Mouse (Mus musculus) bone marrow, adult 2 months (tissue): Measurements from ENCODE around the gene Vmn2r62.
"Not testable (repeated sequence)": the region's sequence is repeated elsewhere in the genome, so short reads cannot be mapped to it uniquely, and the experiment has no call there.

Experiments used
- CTCF ChIP-seq: fragments of 200-500 bp; IDR thresholded peaks from 2 replicates; pipeline ENCODE4 v1.5.1; 2011; ENCODE audit warnings: low read length, control low read depth; ENCODE audit not compliant: control insufficient read depth, insufficient read depth
- POLR2A ChIP-seq: fragments of 200-500 bp; IDR thresholded peaks from 2 replicates; pipeline ENCODE4 v1.6.1; 2011; ENCODE audit warnings: low read depth, mild to moderate bottlenecking, control low read depth, low read length, borderline replicate concordance; ENCODE audit not compliant: control insufficient read depth

- not testable (repeated sequence) for TF ChIP-seq POLR2A, CTCF
Observed at GRCm38 (mm10) chr7:42838366-42838765, 45.0 kb upstream of the Vmn2r62 start.
